Mouse (Mus musculus) heart, embryonic 15.5 days (tissue): ENCODE measurements around the gene Nck2. TPM values are rescaled to one million over a fixed set of nuclear protein-coding genes. Genes with fewer than 3 reads are reported as not detected.

Experiments used
- ATAC-seq: fragments of 200-750 bp; cut with Nextera tagmentation; replicated peaks from 2 replicates; pipeline ENCODE4 v1.8.0; 2017; ENCODE audit warnings: low read depth, moderate TSS enrichment; ENCODE audit not compliant: insufficient number of reproducible peaks, insufficient read depth, low FRiP score
- H3K27ac ChIP-seq: fragments of 300-500 bp; sonication (generic); 2 replicates; pipeline ENCODE4 v1.5.1; 2015; ENCODE audit warnings: mild to moderate bottlenecking, inconsistent platforms
- H3K27me3 ChIP-seq: fragments of 300-500 bp; sonication (generic); 2 replicates; pipeline ENCODE4 v1.6.1; 2015; ENCODE audit warnings: inconsistent platforms
- H3K36me3 ChIP-seq: fragments of 300-500 bp; sonication (generic); 2 replicates; pipeline ENCODE4 v1.6.1; 2015; ENCODE audit warnings: mild to moderate bottlenecking, inconsistent platforms
- H3K4me1 ChIP-seq: fragments of 300-500 bp; sonication (generic); replicated peaks from 2 replicates; pipeline ENCODE4 v1.6.1; 2015; ENCODE audit warnings: inconsistent platforms
- H3K4me2 ChIP-seq: fragments of 300-500 bp; sonication (generic); 2 replicates; pipeline ENCODE4 v1.6.1; 2015; ENCODE audit warnings: inconsistent platforms, mild to moderate bottlenecking, moderate library complexity
- H3K4me3 ChIP-seq: fragments of 300-500 bp; sonication (generic); 2 replicates; pipeline ENCODE4 v1.5.1; 2015; ENCODE audit warnings: mild to moderate bottlenecking, inconsistent platforms
- H3K9ac ChIP-seq: fragments of 300-500 bp; sonication (generic); 2 replicates; pipeline ENCODE4 v1.6.1; 2015; ENCODE audit warnings: mild to moderate bottlenecking, inconsistent platforms
- H3K9me3 ChIP-seq: fragments of 300-500 bp; sonication (generic); replicated peaks from 2 replicates; pipeline ENCODE4 v1.6.1; 2016; ENCODE audit warnings: inconsistent platforms
- WGBS: fragments of 180-500 bp; shearing (Covaris S2); methylation state at CpG from one replicate; pipeline ENCODE4 v1.1.7; 2015; ENCODE audit warnings: mixed read lengths; 5-methylcytosine and 5-hydroxymethylcytosine counted together
- polyA plus RNA-seq: library from polyadenylated mRNA; unstranded; fragments of >200 nt; fragmentation: Nextera tagmentation; extraction: Ambion mirVana; gene quantifications from 2 replicates; pipeline ENCODE4 v1.2.1, GENCODE M21; 2015

Nck2 gene
- 23.5 and 30.6 TPM in 2 replicates for polyA plus RNA-seq

GRCm38 (mm10) chr1:43444531-43444930 is at the start of gene Nck2:
Nck2 (plus strand) TSS chr1:43444579.
- Histone ChIP-seq H3K4me1 (peaks cover 32% of the 10 kb centered on the region), H3K9me3 (no peaks in the 10 kb centered on the region), H3K9ac (peak within 1 kb of the TSS; percentile 98), H3K4me3 (peak within 1 kb of the TSS; percentile 97), H3K4me2 (peak within 1 kb of the TSS; percentile 89), H3K36me3 (no peaks in the 10 kb centered on the region), H3K27ac (peak within 1 kb of the TSS; percentile 93), H3K27me3 (no peaks in the 10 kb centered on the region)
- WGBS = 18% methylated on average over 9 of the region's 9 CpGs
- no peak for ATAC-seq

- no peak for ATAC-seq
- H3K4me3 ChIP-seq = no peak overlapping the region
- H3K4me2 ChIP-seq = no peak overlapping the region
- H3K4me1 ChIP-seq = no peaks in the 10 kb centered on the region
- no peaks in the 10 kb centered on the region for H3K27me3 ChIP-seq
- H3K9me3 ChIP-seq = no peaks in the 10 kb centered on the region
- H3K36me3 ChIP-seq = no peaks in the 10 kb centered on the region
- no peak overlapping the region for H3K9ac ChIP-seq
- 81% methylated on average over 2 of the region's 2 CpGs for WGBS
- H3K27ac ChIP-seq = no peak overlapping the region
Observed at GRCm38 (mm10) chr1:43395040-43395439, 49.3 kb upstream of the Nck2 start.

GRCm38 (mm10) chr1:43395799-43396198 is 48.6 kb upstream of the Nck2 start:
- no peaks in the 10 kb centered on the region for H3K27me3 ChIP-seq
- WGBS = 63% methylated on average over 1 of the region's 1 CpGs
- no peaks in the 10 kb centered on the region for H3K4me1 ChIP-seq
- no peaks in the 10 kb centered on the region for H3K36me3 ChIP-seq
- H3K9me3 ChIP-seq = no peaks in the 10 kb centered on the region
- H3K9ac ChIP-seq = no peak overlapping the region
- H3K4me3 ChIP-seq = no peak overlapping the region
- H3K27ac ChIP-seq = no peak overlapping the region
- H3K4me2 ChIP-seq = no peak overlapping the region
- ATAC-seq = no peak

GRCm38 (mm10) chr1:43396522-43396921 is 47.9 kb upstream of the Nck2 start:
- WGBS = 47% methylated on average over 5 of the region's 5 CpGs
- Histone ChIP-seq H3K4me2 (no peak overlapping the region), H3K4me1 (no peaks in the 10 kb centered on the region), H3K27ac (no peak overlapping the region), H3K9me3 (no peaks in the 10 kb centered on the region), H3K36me3 (no peaks in the 10 kb centered on the region), H3K4me3 (no peak overlapping the region), H3K9ac (no peak overlapping the region), H3K27me3 (no peaks in the 10 kb centered on the region)
- no peak for ATAC-seq

- WGBS = 87% methylated on average over 2 of the region's 2 CpGs
- H3K36me3 ChIP-seq = no peaks in the 10 kb centered on the region
- H3K4me1 ChIP-seq = no peaks in the 10 kb centered on the region
- H3K4me2 ChIP-seq = no peak overlapping the region
- H3K4me3 ChIP-seq = no peak overlapping the region
- no peak for ATAC-seq
- H3K9me3 ChIP-seq = no peaks in the 10 kb centered on the region
- no peak overlapping the region for H3K9ac ChIP-seq
- H3K27me3 ChIP-seq = no peaks in the 10 kb centered on the region
- H3K27ac ChIP-seq = no peak overlapping the region
Observed at GRCm38 (mm10) chr1:43397096-43397495, 47.3 kb upstream of the Nck2 start.

GRCm38 (mm10) chr1:43398738-43399601 is 45.4 kb upstream of the Nck2 start:
- no peaks in the 10 kb centered on the region for H3K36me3 ChIP-seq
- no peak overlapping the region for H3K9ac ChIP-seq
- no peak overlapping the region for H3K4me3 ChIP-seq
- H3K9me3 ChIP-seq = no peaks in the 10 kb centered on the region
- WGBS = 86% methylated on average over 10 of the region's 10 CpGs
- no peak for ATAC-seq
- no peak overlapping the region for H3K4me2 ChIP-seq
- no peaks in the 10 kb centered on the region for H3K4me1 ChIP-seq
- H3K27me3 ChIP-seq = no peaks in the 10 kb centered on the region
- H3K27ac ChIP-seq = no peak overlapping the region

GRCm38 (mm10) chr1:43399602-43400216 is 44.7 kb upstream of the Nck2 start:
- H3K9ac ChIP-seq = no peak overlapping the region
- H3K9me3 ChIP-seq = no peaks in the 10 kb centered on the region
- H3K4me3 ChIP-seq = no peak overlapping the region
- WGBS = 46% methylated on average over 8 of the region's 8 CpGs
- no peak overlapping the region for H3K27ac ChIP-seq
- no peaks in the 10 kb centered on the region for H3K4me1 ChIP-seq
- no peak overlapping the region for H3K4me2 ChIP-seq
- ATAC-seq = no peak
- H3K27me3 ChIP-seq = no peaks in the 10 kb centered on the region
- H3K36me3 ChIP-seq = no peaks in the 10 kb centered on the region

GRCm38 (mm10) chr1:43400655-43401054 is 43.7 kb upstream of the Nck2 start:
- Histone ChIP-seq H3K27me3 (no peaks in the 10 kb centered on the region), H3K4me1 (no peaks in the 10 kb centered on the region), H3K4me2 (no peak overlapping the region), H3K27ac (no peak overlapping the region), H3K36me3 (no peaks in the 10 kb centered on the region), H3K4me3 (no peak overlapping the region), H3K9ac (no peak overlapping the region), H3K9me3 (no peaks in the 10 kb centered on the region)
- ATAC-seq = no peak
- 81% methylated on average over 3 of the region's 3 CpGs for WGBS

GRCm38 (mm10) chr1:43403341-43403740 is 41.0 kb upstream of the Nck2 start:
- no peak overlapping the region for H3K27ac ChIP-seq
- no peaks in the 10 kb centered on the region for H3K27me3 ChIP-seq
- H3K9ac ChIP-seq = no peak overlapping the region
- ATAC-seq = no peak
- H3K4me3 ChIP-seq = no peak overlapping the region
- H3K4me1 ChIP-seq = no peaks in the 10 kb centered on the region
- no peak overlapping the region for H3K4me2 ChIP-seq
- H3K36me3 ChIP-seq = no peaks in the 10 kb centered on the region
- no peaks in the 10 kb centered on the region for H3K9me3 ChIP-seq

- H3K27ac ChIP-seq = no peak overlapping the region
Observed at GRCm38 (mm10) chr1:43404693-43405678, 39.4 kb upstream of the Nck2 start.

GRCm38 (mm10) chr1:43409019-43409418 is 35.4 kb upstream of the Nck2 start:
- no peak overlapping the region for H3K9ac ChIP-seq
- ATAC-seq = no peak
- H3K9me3 ChIP-seq = no peaks in the 10 kb centered on the region
- no peaks in the 10 kb centered on the region for H3K36me3 ChIP-seq
- H3K4me2 ChIP-seq = no peak overlapping the region
- H3K27ac ChIP-seq = no peak overlapping the region
- 57% methylated on average over 4 of the region's 4 CpGs for WGBS
- H3K4me3 ChIP-seq = no peak overlapping the region
- H3K4me1 ChIP-seq = no peaks in the 10 kb centered on the region
- no peaks in the 10 kb centered on the region for H3K27me3 ChIP-seq

More at GRCm38 (mm10) chr1:43404693-43405678, 39.4 kb upstream of the Nck2 start:
- WGBS = 38% methylated on average over 9 of the region's 9 CpGs
- Histone ChIP-seq H3K4me2 (no peak overlapping the region), H3K27me3 (no peaks in the 10 kb centered on the region), H3K4me3 (no peak overlapping the region), H3K9me3 (no peaks in the 10 kb centered on the region), H3K4me1 (no peaks in the 10 kb centered on the region), H3K36me3 (no peaks in the 10 kb centered on the region), H3K9ac (no peak overlapping the region)
- ATAC-seq = no peak
